Comparison of ENCODE assay signal across 1 mouse cellular context in the genomic region with DNA sequence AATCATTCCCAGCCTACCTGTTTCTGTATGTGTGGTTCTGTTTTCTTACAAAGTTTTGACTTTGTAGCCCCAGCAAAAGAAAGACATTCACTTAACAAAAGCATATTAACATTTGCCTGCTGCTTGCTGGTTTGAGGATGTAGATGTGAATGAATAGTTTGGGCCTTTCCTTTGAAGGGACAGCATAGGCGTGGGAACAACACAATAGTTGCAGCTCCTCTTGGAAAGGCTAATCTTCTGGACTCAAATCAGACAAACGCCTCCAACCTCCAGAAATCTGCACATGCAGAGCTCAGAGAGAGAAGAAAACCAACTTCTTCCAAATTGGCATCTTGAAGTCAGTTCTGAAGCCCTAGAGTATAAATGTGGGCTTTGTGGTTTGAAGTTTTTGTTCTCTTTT.
TF ChIP-seq lines count a peak whose summit lies in the region.

No protein-coding gene starts in this region.

TF ChIP-seq in CH12.LX, 34 proteins besides CTCF, POLR2A, EP300 and RAD21:
- TF ChIP-seq POLR2AphosphoS2 (IDR thresholded peaks at IDR 0.05; ENCODE audit: low read depth, low read length) = peak; percentile 30; the same call in 1 of the 2 replicates
- TF ChIP-seq JUND (conservative IDR thresholded peaks at IDR 0.05; ENCODE audit: low read depth, low read length) = no peak
